Mouse (Mus musculus) ES-Bruce4 (cell line): ENCODE measurements around the gene Prkag3.

Experiments used
- CTCF ChIP-seq: IDR thresholded peaks from one replicate; pipeline ENCODE4 v1.8.1; 2011; ENCODE audit warnings: low read depth, low read length
- EP300 ChIP-seq: IDR thresholded peaks from 2 replicates; pipeline ENCODE4 v1.6.1; 2011; ENCODE audit warnings: low read depth, low read length; ENCODE audit not compliant: insufficient read depth
- POLR2A ChIP-seq: IDR thresholded peaks from one replicate; pipeline ENCODE4 v1.8.1; 2011; ENCODE audit warnings: low read length; ENCODE audit not compliant: insufficient read depth

DNA sequence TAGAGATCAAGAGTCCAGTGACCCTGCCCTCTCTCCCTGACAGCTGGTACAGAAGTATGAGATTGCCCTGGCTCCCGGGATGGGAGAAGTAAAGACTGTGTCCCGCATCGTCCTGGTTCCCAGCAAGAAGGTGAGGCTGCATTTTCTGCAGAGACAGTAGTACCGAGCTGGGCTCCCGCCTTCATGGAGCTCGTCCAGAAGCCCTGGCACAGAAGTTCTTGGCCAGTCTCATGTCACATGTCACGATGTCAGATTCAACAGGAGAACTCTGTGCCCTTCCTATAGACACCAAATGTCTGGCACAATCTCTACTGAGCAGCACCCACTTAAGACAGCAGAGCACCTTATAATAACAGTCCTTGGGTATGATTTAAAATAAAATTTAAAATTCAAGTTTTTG is 11.5 kb downstream of the Prkag3 start:
- TF ChIP-seq CTCF (no peak), POLR2A (no peak), EP300 (no peak)
